Mouse (Mus musculus) neural tube, embryonic 10.5 days (tissue): ENCODE measurements around the gene Baiap3.

Experiments used
- DNase-seq: peaks from one replicate; pipeline ENCODE4 v3.0.0-alpha.2; 2017; ENCODE audit warnings: low spot score; ENCODE audit errors: extremely low spot score

Gene Baiap3

DNA sequence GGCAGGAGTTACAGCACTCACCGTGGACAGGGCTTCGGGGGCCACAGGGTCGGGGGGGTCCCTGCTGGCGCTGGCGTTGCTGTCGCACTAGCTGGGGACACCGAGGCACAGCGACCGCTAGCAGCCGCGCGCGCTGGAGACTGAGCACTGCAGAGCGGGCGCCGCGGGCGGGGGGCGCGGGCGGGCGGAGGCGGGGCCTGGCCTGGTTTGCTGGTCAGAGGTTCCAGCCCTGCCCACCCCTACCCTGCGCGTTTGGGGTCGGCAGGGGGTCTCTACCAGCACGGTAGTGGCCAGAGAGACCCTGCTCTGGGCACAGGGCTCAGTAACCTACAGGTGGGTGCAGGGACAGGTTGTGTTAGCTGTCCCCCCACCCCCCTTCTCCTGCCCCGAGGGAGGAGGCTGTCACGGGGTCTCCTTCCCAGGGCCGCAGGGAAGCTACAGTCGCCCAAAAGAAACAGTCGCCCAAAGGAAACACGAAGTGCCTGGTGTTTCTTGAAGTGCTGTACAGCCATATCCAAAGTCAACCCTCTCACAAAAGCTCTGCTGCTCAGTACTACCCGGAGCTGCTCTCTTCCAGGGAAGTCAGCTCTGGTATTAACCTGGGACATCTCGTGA is at the start of gene Baiap3:
TSS of gene Baiap3 (minus strand) at position 225 of the 615 bp plus-strand sequence.
- DNase-seq: peak; percentile 54

DNA sequence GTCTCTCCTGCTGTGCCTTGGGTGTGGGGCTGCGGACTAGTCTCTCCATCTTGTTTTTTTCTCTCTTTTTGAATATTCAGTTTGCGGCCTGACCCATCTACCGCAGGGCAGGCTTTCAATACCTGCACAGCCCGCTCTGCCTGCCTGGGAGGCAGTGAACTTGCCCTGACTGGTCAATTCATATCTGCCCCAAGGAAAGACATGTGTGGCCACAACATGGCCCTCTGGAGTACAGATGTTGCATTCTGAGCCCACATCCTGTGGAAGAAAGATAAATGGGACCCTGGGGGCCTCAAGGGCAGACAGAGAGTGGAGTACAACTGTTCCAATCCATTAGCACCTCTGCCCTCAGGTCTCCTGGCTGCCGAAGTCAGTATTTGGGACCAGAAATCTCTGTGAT is 41.9 kb upstream of the Baiap3 start, which contains the start of gene Prss34:
TSS of gene Prss34 (plus strand) at position 301 of the 400 bp plus-strand sequence.
- DNase-seq: no peak

DNA sequence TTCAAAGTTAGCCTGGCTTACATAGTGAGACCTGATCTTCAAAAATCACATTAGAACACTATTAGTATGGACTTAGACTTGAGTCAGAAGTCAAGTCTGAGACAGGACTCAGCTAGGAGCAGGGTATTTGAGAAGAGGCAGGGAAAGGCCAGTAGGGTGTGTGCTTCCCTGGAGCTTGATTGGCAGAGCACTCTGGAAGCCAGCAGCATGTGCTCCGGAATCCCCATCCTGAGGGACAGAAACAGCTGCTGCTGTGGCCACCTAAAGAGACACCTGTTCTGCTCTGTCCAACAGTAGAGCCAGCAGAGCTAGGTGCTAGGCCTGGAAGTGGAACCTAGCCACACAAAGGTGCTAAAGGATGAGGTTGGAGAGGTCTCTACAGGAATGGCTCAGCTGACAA is 37.9 kb upstream of the Baiap3 start:
- no peak for DNase-seq

DNA sequence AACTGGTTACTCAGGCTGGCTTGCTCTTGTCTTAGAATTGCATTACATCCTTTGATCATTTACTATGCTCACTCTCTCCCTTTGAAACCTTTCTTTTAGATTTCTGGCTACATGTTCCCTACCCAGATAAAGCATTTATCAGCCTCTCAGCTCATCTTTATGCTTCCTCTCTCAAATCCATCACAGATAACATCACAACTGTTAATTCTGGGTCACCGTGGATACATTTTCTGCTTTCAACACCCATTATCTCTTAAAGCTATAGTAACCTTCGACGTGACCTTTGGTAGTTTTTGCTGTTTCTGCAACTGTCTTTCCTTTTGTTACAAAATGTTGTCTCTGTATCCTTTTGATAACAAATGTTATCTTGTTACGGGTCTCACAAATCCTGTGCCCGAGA is 37.3 kb upstream of the Baiap3 start:
- DNase-seq: no peak

DNA sequence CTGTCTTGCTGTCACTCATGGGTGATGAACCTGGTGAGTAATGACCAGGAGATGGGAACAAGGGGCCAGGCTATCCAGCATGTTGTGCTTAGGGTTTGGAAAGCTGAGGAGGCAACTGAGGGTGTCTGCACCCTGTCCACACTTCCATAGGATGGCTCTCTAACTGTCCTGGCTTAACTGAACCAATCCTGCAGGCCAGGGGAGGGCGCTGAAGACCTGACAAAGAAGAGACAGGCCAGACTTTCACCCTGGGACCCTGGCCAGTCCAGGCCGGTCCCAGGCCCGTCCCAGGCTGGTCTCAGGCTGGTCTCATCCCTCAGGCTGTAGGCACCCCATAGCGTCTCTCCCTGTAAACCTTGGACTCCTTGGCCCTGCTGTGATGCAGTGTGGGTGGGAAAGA is 34.2 kb upstream of the Baiap3 start:
- no peak for DNase-seq

DNA sequence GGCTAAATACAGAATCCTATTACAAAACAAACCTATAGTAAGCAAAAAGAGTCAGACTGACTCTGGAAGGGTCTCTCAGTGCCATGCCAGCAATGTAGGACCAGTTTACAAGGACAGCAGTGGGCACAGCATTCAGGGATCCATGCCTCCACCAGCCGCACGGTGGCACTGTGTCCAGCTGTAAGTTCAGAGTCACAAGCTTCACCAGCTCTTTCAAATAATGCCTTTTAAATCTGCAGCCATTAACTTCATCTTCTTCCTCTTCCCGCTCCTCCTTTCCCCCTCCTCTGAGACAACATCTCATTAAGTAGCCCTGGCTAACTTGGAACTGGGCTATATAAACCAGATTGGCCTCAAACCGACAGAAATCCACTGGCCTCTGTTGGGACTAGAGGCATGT is 32.7 kb upstream of the Baiap3 start:
- DNase-seq: peak; percentile 49

DNA sequence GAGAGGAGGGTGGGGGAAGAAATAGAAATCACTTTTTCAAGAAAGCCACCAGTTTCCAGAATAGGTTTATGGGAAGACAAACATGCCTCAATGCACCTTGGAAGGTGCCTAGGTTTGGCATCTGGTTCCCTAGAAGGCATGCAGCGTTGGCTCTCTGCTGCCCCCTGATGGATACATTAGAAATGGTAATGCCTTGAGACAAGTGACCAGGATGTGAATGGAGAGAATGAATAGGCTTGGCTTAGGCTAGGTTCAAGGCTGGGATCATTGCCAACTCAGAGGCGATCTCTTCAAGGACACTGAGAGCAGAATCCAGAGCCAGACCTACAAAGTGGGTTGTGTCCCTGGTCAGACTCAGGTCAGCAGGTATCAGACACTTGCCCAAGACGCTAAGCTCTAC is 28.9 kb upstream of the Baiap3 start:
- DNase-seq: peak; percentile 61

DNA sequence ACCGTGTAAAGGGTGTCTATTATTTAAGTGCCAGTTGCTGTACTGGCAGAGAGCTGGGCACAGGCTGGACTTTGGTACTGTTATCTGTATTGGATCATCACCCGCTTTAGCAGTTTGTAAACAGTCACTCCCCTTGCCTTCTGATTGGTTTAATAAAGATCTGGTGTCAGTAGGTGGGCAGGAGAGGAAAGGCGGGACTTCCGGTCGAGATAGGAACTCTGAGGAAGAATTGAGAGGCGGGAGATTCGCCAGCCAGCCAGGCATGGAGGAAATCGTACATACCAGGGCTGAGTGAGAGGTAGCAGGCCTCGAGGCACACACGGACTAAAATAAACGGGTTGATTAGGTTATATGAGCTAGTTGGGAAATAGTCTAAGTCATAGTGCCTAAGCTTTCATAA is 26.0 kb upstream of the Baiap3 start:
- no peak for DNase-seq

DNA sequence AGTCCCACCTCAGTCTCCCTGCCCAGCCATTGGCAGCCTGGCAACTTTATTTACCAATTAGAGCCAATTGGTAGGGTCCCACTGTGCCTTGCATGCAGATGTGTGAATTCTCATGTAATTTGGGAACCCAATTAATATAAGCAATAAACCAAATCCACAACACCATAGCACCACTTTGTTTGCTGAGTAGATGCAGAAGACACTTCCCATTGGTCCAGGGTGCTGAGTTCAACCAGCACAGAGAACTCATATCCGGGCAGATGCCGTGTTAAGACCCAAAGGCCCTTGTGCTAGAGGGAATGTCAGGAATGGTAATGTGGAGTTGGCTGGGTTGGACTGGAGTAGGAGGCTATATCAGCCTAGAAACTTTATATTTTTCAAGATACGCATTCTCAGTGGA is 19.7 kb upstream of the Baiap3 start:
- DNase-seq: no peak

DNA sequence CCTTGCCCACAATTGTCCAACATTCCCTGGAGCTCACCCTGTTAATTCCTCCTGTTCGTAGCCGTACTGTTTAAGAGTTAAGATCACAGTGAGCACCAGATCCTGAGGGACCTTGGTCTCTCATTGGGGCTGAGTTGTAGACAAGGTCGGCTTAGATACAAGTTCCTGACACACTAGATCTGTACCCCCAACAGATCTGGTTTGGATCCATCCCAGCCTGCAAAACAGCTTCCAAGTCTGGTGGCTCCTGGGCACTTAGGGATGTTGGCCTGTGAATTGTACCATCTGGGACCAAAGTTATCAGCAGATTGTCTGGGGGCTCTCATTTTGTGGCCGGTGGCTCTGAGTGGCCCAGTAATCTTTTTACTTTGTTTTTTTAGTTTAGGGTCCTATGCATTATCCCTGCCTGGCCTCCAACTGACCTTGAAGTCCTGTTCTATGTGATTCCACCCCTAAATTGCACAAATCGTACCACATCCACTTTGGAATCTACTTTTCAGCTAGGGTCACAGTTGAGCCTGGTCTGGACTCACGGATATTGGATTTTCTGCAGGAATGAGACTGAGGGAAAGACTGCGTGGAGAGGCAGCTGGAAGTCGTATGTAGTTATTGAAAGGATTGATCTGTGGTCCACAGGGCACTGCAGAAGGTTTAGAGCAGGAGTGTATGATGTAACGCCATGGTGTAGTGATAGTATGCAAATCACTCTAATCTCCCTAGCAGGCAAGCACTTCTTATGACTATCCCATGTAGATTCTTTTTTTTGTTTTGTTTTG is 18.6 kb upstream of the Baiap3 start, which contains the start of gene Ube2i:
TSS of gene Ube2i (minus strand) at position 52 of the 776 bp plus-strand sequence.
- DNase-seq: no peak

DNA sequence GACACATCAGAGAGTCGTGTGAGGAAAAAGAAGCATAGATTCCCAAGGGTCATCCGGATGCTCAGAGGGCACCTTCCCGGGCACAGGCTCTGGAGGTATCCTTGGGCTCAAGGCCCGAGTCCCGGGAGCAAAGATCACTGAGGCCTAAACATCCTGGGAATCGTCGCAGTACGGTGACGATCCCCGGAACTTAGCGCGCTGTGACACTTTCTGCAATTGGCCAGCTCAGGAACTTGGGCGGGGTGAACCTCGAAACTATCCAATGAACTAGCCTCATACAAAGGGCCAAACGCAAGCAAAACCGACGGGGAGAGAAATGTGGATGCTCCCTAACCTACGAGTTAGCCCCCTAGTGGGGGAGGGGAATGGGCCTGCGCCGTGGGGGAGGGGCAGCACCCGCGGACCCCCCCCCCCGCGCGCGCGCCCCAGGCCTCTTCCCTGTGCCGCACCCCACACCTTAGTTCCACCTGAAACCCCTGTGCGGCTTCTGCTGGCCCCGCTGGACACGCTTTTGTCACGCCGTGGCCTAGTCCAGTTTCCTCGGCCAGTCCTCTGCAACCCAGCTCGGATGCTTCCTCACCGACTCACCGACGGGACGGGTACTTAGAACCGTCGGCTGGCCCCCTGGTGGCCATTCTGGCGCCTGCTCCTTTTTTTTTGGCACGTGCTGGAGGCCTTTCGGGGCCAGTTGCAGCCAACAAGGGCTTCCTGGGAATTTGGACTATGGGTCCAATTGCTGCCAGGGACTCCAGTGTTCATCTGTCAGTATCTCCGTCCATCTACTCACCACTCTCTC is 17.7 kb upstream of the Baiap3 start:
- DNase-seq: peak; percentile 96

DNA sequence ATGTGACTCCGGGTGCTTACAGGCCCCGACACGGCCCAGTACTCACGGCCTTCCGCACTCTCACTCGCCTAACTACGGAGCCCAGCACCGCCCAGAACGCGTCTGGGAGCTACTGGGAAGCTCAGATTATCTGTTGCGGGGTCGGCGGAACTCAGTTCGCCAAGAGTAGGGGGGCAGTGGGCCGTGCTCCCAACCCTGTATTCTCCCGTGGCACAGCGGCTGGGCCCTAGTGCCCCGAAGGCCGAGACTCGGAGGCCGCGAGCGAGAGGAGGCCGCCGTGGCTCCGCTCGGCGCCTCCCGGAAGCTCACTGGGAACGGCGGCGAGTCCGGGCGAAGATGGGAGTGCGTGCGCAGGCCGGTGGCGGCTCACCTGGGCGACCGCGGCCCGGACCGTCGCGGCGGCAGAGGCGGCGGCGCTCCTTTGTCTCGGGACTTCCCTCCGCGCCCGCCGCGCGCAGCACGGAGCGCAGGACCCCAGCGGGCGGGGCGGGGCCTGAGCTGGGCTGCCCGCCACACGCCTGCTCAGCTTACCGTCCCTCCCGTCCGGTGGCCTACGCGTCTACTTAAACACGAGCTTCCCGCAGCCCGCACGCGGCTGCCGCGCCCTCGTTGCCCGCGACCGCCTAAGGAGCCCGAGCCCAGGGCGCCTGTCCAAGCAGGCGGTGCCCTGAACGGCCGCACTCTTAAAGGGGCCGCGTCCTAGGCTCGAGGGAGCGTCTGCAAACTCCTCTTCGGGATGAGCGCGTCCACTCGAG is 17.0 kb upstream of the Baiap3 start:
- DNase-seq: peak; percentile 95

DNA sequence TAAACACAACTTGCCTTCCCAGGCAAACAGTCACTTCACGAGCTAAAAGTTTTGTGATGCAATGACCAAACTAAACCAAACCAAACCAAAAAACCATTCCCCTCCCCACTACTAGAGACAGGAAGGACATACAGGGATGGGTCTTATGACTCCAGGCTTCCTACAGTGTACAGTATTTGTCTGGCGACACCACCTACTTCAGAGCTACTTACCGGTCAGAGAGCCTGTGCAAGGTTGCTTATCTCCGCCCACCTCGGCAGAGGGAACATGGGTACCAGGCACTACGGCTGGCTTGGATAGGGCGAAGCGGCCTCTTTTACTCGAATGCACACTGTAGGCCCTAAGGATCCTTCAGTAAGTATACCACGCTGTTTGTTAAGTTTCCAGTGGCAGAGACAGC is 16.2 kb upstream of the Baiap3 start:
- no peak for DNase-seq

DNA sequence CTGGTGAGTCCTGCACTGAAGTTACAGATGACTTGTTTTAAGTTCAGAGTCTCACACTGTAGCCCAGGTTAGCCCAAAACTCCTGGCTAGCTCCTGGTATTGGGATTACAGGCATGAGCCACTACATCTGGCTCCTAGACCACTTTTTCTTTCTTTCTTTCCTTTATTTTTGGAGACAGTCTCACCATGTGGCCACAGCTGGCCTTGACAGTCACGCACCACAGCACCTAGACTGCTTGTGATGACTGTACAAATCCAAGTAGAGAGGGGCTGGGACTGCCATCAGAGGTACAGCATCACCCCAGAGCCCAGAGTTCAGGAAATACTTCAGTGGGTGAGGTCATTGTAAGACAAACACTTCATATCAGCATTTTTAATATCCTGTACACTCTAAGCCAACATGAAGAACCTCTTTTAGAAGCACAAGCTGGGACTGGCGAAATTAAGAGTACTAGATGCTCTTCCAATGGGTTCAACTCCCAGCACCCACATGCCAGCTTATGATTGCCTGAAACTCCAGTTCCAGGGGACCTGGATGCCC is 14.7 kb upstream of the Baiap3 start:
- DNase-seq: no peak

DNA sequence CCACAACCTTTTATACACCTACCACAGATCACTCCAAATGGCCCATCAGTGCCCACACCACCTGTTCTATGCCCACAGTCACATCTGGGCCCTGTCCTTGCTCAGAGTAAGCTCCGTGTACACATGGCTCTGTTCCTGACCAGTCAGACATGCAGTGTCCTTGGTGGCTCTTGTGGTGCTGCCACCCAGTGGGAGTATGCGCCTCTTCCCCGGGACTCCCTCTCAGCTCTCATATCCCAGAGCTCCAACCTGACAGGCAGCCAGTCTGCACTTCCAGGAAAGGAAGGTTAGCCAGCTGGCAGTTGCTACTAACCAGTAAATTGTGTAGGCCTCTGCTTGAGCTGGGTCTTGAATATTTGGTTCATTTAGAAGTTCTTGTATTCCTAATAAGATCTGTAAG is 8.3 kb upstream of the Baiap3 start:
- DNase-seq: no peak

DNA sequence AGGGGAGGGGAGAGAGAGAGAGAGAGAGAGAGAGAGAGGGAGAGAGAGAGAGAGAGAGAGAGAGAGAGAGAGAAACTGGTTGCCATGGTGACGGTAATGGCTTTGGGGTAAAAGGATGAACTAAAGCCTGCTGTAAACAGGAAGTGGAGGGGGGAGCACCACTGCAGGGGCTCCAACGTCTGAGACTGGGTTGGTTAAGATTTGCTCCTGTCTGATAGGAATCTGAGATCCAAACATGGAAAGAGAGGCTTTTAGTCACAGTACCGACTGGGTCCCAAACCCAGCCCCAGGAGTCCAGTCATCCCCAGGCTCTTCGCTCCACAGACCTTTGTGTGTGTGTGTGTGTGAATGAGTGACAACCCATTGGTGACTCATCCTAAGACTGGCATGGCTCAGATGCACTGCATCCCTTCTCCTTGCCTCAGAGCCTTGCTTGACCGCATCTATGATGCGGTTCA is 1.7 kb upstream of the Baiap3 start:
- no peak for DNase-seq

DNA sequence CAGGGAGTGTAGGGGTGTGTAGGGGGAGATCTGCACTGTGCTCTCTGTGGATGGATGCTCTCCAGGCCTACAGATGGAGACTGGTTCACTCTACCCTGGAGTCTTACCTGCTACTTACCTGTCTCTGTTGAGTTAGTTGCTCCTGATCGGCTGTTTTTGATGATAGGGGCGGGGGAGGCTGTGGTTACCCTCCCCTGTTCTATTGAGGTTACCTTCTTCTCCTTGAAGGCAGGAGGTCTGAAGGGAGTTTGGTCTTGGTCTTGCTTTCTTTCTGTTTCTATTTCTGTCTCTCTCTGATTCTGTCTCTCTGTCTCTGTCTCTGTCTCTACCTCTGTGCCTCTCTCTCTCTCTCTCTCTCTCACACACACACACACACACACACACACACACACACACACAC is 1.1 kb downstream of the Baiap3 start:
- no peak for DNase-seq

DNA sequence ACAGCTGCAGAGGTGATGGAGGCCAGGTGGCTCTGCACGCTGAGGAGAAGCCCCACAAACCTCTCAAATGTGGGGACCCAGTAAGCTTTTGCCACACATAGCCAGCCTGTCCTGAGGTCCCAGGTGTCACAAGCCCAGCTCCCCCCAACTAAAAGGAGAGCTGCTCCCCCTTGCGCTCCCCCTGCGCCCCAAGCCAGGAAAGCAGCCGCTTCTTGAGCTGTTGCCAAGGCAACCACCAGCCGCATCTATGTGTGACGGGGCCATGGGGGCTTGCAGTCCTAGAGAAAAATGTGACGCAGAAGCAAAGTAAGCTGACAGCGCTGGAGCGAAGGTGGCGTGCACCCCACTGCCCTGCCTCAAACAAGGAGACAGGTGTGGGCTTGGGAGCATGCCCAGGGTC is 2.4 kb downstream of the Baiap3 start:
- DNase-seq: no peak

DNA sequence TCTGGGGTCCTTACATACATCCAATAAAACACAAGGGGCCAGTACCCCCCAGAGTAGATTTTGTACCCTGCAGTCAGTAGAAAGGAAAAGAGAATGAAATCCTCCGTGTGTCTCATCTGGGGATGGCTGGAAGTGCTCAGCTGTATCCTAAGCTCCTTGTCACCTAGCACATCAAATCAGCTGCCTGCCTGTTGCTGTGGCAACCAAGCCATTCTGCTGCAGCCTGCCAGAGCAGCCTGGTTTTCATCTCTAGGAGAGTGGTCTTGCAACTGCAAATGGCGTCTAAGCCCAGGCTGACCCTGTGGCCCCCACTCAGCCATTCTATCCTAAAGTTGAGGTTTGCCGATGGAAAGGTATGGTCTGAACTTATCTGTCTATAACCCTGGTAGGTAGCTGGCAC is 3.5 kb downstream of the Baiap3 start:
- DNase-seq: no peak

DNA sequence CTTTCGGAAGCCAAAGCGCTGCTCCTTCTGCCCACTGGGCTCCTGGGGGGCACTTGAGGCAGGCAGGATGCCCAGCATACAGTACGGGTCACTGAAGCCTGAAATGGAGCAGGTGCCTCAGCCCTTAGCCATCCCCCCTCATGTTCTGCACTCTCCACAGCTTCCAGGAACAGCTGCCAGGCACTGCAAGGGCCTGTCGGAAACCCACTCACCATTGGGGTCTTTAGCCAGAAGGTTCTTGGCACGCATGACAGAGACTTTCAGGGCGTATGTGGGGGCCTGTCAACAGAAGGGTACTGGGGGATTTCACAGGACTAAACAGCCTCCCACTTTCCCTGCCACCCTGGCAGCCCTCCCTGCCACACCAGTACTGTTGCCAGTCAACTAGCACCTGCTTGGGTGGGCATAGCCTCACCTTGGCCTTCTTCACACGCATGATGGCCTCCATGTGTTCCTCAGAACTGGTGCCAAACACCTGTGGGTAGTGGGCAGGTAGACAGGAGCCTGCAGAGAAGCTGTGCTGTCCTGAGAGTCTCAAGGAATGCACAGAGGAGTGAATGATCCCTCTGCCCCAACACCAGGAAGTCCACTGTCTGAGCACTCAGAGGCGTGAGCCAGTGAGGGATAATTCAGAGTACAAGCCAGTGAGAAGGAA is 5.9 kb downstream of the Baiap3 start:
- no peak for DNase-seq
